Mouse (Mus musculus) layer of hippocampus, postnatal 36 days (tissue): ENCODE results near the gene Foxc1. TPM values are rescaled to one million over a fixed set of nuclear protein-coding genes. Genes with fewer than 3 reads are reported as not detected.

Experiments used
- DNase-seq, 2 experiments: peaks; one replicate each; pipeline ENCODE4 v3.0.0; 2022
- total RNA-seq, 2 experiments: library from RNA; stranded (reverse); gene quantifications; 2 replicates each; pipeline ENCODE4 v1.2.3; 2021

Gene Foxc1
- total RNA-seq, 2 experiments from 2014 or later: 3.3 to 4.6 TPM

DNA sequence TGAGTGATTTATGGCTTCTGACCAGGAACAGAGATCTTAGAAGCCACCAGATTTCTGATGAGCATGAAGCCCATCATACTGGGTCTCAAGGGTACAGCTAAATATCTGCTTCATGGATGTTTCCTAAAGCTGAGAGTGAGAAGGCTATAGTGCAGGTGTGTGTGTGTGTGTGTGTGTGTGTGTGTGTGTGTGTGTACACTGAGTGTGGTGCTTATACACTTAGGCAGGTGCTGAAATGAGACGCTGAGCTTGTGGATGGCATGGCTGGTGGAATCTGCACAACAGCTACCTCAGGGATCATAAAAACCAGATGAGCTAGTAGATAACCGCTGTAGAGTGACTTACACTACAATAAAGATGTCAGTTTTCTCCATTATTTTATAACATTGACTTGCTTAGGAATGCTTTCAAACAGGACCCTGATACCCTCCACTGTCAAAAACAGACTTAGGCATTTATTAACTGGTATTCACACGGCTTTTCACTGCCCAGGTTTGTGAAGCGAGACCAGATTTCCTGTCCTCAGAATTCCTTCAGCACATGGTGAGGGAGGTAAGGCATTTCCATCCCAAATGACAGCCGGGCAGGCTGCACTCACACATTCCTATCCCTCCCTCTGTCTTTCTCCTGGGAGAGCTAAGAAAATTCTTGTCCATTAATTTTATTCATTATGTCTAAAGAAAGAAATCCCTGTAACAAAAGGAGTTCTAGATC lies 43.0 kb downstream of the Foxc1 start:
- DNase-seq: no peak

DNA sequence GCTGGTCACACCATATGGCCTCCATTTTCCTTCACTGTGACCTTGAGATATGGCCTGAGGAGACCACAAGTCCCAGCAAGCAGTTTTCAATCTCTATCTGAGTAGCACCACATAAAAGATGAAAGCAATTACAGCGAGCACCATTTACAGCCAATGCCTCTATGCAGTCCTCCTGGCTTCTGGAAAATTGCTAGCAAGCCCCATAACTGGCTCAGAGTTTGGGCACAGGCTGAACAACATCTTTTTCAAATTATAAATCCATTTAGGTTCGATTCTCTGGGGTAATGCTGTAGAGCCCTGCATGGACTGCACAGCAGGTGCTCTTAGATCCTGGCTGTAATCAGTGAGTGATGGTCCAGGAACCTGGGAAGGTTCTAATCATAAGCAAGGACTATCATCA lies 47.1 kb downstream of the Foxc1 start:
- DNase-seq: no peak

- no peak for DNase-seq
Observed at GRCm38 (mm10) chr13:31854000-31854399, 47.6 kb downstream of the Foxc1 start.

GRCm38 (mm10) chr13:31860200-31860599 lies 53.8 kb downstream of the Foxc1 start:
- DNase-seq: no peak

Other genes with a start within 250 kb of the Foxc1 start
- gene A530084C06Rik, start 247.3 kb upstream of the Foxc1 start, total RNA-seq: under 1 TPM; 0.68 to 0.95 TPM
- gene Foxf2, start 180.8 kb upstream of the Foxc1 start, total RNA-seq: 1 to 10 TPM; 4.7 to 4.8 TPM